Mouse (Mus musculus): ENCODE data around the gene Olfr1031.
"Not testable (repeated sequence)": the region's sequence is repeated elsewhere in the genome, so short reads cannot be mapped to it uniquely, and the experiment has no call there.

Olfr1031 gene

GRCm38 (mm10) chr2:85990004-85990403 lies at the start of gene Olfr1031:
TSS of gene Olfr1031 (plus strand) at chr2:85990304.
- no peak for DNase-seq (ENCODE audit: low read depth, low spot score)

- DNase-seq (ENCODE audit: low read depth, low spot score) = no peak
Measured at GRCm38 (mm10) chr2:85950137-85950536, 40.0 kb upstream of the Olfr1031 start, which contains the start of gene Olfr1028. TSS of gene Olfr1028 (plus strand) at chr2:85950437.

- DNase-seq (ENCODE audit: low read depth, low spot score) = no peak
Measured at GRCm38 (mm10) chr2:85973595-85973994, 16.5 kb upstream of the Olfr1031 start, which contains the start of gene Olfr1029. TSS of gene Olfr1029 (plus strand) at chr2:85973895.

DNA sequence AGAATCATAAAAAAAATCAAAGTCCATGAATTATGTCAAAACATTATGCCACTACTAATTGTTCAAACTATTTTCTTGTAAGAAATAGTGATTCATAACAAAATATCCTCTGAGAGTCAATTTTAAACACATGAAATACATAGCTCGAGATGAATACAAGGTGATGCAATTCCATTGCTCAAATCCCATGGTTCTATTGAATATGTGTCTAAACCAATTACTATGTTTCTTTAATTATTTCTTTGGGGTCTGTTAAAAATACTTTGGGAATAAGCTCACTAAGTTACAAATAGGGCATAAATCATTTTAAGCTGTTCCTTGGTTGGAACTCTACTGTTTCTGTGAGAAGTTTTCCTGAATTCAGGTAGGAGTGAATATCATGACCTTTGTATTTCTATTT lies 11.1 kb upstream of the Olfr1031 start, which contains the start of gene Olfr1030:
Olfr1030 (plus strand) TSS at position 301 of the 400 bp plus-strand sequence.
- no peak for DNase-seq (ENCODE audit: low read depth, low spot score)

- no peak for DNase-seq (ENCODE audit: low read depth, low spot score)
Measured at GRCm38 (mm10) chr2:86005240-86005639, 15.1 kb downstream of the Olfr1031 start, which contains the start of gene Olfr1032. TSS of gene Olfr1032 (plus strand) at chr2:86005540.

DNA sequence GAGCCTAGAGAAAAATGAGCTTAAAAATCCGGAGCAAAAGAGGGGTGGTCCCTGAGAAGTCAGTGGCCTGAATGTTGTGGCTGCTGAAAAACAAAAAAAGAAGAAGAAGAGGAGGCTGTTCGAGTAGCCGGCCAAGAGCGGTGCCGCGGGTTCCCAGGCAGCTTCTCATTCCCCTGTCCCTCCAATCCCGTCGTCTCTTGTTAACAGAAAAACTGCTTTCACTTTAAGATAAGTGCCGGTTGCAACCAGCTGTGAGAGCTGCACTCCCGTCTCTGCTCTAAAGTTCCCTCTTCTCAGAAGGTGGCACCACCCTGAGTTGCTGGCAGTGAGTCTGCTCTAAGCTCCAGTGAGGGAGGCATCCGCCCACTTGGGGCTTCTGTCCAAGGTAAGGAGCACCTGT lies 30.3 kb downstream of the Olfr1031 start, which contains the start of gene Olfr1033:
Olfr1033 (plus strand) TSS at position 228 of the 400 bp plus-strand sequence.
- not testable (repeated sequence) for DNase-seq (ENCODE audit: low read depth, low spot score)

GRCm38 (mm10) chr2:86021518-86021917 lies 31.4 kb downstream of the Olfr1031 start:
- DNase-seq (ENCODE audit: low read depth, low spot score) = not testable (repeated sequence)

Data from 3T3-L1 (cell line).